Mouse (Mus musculus): ENCODE measurements around the gene Fgfr2.

- no peak for TF ChIP-seq CTCF (IDR thresholded peaks at IDR 0.05; ENCODE audit: control insufficient read depth, insufficient read depth, insufficient read length)
- TF ChIP-seq USF1 (IDR thresholded peaks at IDR 0.05; ENCODE audit: low read depth): no peak
Measured at GRCm38 (mm10) chr7:130788950-130789349, 2334.2 kb downstream of the Fgfr2 start.
